Mouse (Mus musculus) heart, adult 2 months (tissue): ENCODE data around the gene Gm20388.

ENCODE experiments used
- CTCF ChIP-seq: fragments of 200-600 bp; IDR thresholded peaks from 2 replicates; pipeline ENCODE4 v1.8.1; 2022; ENCODE audit warnings: antibody characterized with exemption, mild to moderate bottlenecking, moderate library complexity
- EP300 ChIP-seq: fragments of 200-500 bp; IDR thresholded peaks from 2 replicates; pipeline ENCODE4 v1.6.1; 2011; ENCODE audit warnings: low read depth, low read length, control low read depth; ENCODE audit not compliant: insufficient read depth
- POLR2A ChIP-seq: fragments of 200-500 bp; IDR thresholded peaks from 2 replicates; pipeline ENCODE4 v1.6.1; 2011; ENCODE audit warnings: mild to moderate bottlenecking, low read depth, low read length, control low read depth; ENCODE audit not compliant: insufficient read depth

- TF ChIP-seq POLR2A (no peak), CTCF (no peak), EP300 (no peak)
These were observed 3136.1 kb downstream of the Gm20388 start for GRCm38 (mm10) chr8:123046706-123047105.
